Mouse (Mus musculus) ovary, postnatal 10 days (tissue): ENCODE results near the gene Olfr320.
A peak's percentile ranks its signal among the peaks of the same experiment; 100 is the strongest.
"Not testable (repeated sequence)": the region's sequence is repeated elsewhere in the genome, so short reads cannot be mapped to it uniquely, and the experiment has no call there.

Experiments used
- DNase-seq: peaks from one replicate; pipeline ENCODE4 v3.0.0; 2022; ENCODE audit warnings: low spot score

Olfr320 gene

DNA sequence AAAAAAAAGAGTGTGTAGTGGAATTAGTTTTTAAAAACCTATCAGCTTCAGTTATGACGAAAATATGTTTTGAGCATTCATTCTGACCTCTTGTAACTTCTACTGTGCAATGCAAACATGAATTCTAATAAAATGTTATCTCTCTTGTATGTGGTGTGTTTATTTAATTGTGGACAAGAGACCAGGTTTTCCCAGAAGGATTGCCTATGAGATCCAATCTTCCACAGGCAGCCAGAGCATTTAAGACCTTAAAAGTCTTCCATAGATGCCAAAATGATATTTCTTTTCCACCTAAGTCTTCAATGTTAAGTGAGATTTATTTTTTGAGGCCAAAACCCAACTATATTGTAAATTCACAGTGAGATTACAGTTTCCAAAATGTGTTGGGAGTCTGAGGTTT lies at the start of gene Olfr320:
Olfr320 (plus strand) TSS at position 301 of the 400 bp plus-strand sequence.
- no peak for DNase-seq

- no peak for DNase-seq
These were observed 46.0 kb upstream of the Olfr320 start for GRCm38 (mm10) chr11:58634878-58635277.

DNA sequence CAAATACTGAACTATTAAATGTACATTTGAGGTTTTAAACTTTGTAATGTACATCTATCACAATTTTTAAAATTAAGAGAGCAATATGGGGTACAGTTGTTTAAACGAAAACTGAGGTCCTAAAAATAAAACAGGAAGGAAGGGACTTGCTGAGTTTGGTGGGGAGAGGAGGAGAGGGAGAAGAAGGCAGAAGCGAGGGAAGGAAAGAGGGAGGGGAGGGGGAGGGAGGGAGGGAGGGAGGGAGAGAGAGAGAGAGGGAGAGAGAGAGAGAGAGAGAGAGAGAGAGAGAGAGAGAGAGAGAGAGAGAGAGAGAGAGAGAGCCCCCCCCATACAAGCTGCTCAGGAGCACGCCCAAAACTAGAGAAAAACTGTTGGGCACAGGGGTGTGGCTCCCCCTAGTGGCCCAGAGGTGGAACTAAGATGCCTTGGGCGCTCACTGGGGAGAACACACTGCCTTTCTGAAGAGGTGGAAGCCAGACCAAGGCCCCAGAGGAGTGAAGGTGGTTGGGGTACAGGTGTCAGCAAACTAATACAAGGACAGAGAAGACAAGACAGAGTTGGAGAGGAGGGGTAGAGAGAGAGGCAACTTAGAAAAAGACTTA lies 44.4 kb upstream of the Olfr320 start:
- peak; percentile 18 for DNase-seq

- DNase-seq: no peak
These were observed 42.7 kb upstream of the Olfr320 start for GRCm38 (mm10) chr11:58638176-58638701.

GRCm38 (mm10) chr11:58640272-58640867 lies 40.5 kb upstream of the Olfr320 start, which contains the start of gene Trim58:
TSS of gene Trim58 (plus strand) at chr11:58640465.
- DNase-seq: no peak

- DNase-seq: no peak
These were observed 39.8 kb upstream of the Olfr320 start for GRCm38 (mm10) chr11:58641057-58641456.

DNA sequence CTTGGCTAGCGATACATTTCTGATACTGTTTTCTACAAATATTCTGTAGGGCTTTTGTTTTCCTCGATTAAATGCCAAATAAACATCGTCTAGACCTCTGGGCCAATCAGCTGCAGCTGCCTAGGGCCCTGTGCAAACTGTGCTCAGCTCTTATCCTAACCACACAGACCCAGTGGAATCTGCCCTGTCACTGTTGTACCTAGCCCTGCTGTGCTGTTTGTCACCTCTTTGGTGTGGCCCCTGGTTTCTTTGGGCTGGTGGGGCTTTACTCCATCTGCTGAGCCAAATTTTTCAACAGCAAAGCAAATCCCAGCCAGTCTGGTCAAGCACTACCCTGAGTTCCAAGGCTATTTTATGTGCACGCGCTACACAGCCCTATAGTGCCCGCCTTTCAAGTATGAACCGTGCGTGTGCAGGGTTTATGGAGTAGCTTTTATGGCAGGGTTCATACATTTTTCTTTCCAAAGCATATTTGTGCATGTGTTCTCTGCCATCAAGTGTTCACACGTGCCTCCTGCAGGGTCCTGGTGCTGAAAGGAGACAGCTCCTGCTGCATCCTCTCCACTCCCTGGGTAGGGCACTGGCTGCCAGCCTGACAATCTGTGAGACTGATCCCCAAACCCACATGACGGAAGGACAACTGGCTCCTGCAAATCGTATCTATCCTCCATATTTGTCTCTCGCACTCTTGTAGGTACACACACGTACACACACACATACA lies 39.1 kb upstream of the Olfr320 start:
- DNase-seq: no peak

DNA sequence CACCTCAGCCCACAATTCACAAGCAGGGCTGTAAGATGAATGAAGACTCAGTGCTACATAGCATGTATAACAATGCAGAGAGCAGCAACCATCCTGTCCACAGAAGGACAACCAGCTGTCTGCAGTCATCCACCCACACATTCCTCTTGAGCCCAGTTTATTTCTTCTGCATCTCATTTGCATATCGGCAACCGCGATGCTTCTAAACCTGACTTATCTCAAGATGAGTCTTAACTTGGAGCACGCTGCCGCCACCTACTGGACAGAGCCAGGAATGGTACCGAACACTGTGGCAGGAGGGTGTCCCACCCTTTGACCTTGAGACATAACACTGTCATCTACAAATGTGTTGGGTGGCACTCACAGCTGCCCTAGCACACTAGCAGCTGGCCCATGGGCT lies 37.5 kb upstream of the Olfr320 start:
- no peak for DNase-seq

DNA sequence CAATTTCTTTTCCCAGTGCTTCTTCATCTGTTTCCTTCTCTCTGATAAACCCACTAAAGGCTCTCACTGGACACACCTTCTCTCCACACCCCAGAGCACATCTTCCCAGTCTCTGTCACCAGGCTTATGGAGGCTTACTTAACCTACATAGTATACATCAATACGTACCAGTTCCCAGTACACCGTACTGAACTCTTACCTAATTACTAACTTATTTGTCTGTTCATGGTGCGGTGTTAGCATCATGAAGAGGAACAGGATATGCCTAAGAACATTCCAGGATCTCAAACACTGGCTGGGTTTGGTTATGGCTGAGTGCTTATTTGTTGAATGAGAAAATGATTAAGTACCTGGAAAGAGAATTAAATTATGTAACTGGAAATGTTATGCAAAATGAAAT lies 25.7 kb upstream of the Olfr320 start:
- DNase-seq: no peak

DNA sequence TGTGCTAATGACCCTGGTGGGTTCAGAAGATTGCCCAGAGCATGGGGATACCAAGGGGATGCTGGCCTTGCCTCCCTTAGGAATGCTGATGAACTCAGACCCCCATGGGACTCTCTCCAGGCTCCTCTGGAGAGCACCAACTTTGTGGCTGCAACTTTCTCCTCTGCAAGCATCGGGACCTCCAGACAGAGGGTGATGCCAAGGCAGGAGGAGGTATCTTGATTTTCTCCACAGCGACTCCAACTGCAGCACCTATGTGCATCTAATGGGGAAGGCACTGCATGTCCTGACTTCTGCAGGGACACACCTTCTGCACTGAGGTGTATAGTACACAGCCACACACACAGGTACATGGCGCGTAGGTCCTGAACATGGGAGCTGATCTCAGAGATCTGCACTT lies 22.3 kb upstream of the Olfr320 start, which contains the start of gene Olfr322:
Olfr322 (plus strand) TSS at position 187 of the 400 bp plus-strand sequence.
- DNase-seq: no peak

GRCm38 (mm10) chr11:58669252-58669651 lies 11.6 kb upstream of the Olfr320 start:
- no peak for DNase-seq

GRCm38 (mm10) chr11:58671825-58672224 lies 9.1 kb upstream of the Olfr320 start:
- DNase-seq: no peak

DNA sequence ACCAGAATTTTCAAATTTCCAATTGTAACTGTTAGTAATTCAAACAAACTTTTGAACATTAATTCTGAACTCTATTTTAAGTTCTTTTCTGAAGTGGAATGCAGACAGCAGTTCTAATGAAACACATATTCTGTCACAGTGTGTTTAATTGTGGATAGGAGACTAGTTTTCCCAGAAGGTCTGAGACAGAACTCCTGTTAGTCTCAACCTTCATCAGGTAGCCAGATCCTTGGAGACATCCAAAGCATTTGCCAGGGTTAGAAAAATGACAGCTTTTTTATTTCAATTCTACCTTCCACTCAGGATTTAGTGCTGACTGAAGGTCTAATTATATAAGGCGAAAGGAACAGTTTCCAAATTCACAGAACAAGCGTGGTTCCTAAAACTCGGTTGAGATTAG lies 18.0 kb downstream of the Olfr320 start, which contains the start of gene Olfr319:
Olfr319 (plus strand) TSS at position 301 of the 400 bp plus-strand sequence.
- no peak for DNase-seq

DNA sequence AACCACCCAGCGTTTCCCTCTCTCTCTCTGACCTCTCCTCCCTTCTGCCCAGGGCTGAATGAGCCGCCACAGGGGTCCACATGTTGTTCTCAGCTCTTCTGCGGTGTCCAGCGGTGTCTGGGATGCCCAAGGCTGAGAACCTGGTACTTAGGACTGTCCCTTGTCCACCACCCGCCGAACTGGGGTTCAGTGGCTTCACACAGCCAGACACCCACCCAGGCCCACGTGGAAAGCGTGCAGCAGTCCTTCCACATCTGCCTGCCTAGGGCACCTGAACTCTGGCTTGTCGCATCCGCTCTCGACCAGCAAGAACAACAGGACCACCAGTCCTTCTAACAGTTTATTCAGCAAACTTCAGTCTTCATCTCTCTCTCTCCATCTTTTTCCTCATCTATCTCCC lies 28.2 kb downstream of the Olfr320 start:
- no peak for DNase-seq

DNA sequence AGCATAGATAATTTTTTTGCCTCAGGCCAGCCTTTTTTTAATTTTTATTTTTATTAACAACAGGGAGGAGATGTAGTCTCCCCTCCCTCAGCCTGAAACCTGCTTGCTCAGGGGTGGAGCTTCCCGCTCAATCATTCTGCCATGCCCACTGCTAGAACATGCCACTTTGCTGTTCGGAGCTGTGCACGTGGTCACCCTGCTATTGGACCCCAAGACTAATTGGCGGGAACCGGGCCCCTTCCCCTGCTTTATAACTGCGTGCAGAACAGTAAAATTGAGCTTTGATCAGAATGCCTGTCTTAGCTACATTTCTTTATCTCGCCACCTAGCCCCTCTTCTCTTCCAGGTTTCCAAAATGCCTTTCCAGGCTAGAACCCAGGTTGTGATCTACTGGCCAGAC lies 36.8 kb downstream of the Olfr320 start:
- not testable (repeated sequence) for DNase-seq

GRCm38 (mm10) chr11:58719701-58720100 lies 38.8 kb downstream of the Olfr320 start:
- no peak for DNase-seq

- DNase-seq: no peak
These were observed 43.0 kb downstream of the Olfr320 start, which contains the start of gene Olfr318 for GRCm38 (mm10) chr11:58723914-58724313. TSS of gene Olfr318 (minus strand) at chr11:58724014.

- not testable (repeated sequence) for DNase-seq
These were observed 47.2 kb downstream of the Olfr320 start for GRCm38 (mm10) chr11:58727896-58728650.

DNA sequence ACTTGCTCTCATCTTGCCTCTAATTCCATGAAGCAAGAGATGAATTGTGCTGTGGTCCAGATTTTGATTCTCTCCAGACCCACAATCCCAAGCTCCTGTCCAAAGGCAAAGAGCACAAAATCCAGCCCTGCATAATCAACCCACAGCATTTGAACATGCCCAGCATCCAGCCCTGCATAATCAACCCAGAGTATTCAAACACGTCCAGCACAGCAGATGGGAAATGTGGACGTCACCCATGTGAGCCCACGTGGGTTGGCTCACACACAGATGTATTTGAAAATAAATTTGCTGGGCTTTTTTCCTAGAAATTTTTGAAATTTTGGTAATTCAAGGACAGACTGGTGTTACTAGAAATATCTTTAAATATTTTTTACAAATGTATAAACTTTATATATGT lies 52.5 kb downstream of the Olfr320 start:
- DNase-seq: no peak
